Mouse (Mus musculus) skeletal muscle tissue, postnatal 0 days (tissue): Measurements from ENCODE around the gene Tmed3. TPM values are rescaled to one million over a fixed set of nuclear protein-coding genes. Genes with fewer than 3 reads are reported as not detected.

ENCODE experiments used
- polyA plus RNA-seq: library from polyadenylated mRNA; unstranded; fragments of >200 nt; fragmentation: Nextera tagmentation; extraction: Ambion mirVana; gene quantifications from 2 replicates; pipeline ENCODE4 v1.2.1, GENCODE M21; 2015

Gene Tmed3
- 85.2 and 112 TPM in 2 replicates for polyA plus RNA-seq

DNA sequence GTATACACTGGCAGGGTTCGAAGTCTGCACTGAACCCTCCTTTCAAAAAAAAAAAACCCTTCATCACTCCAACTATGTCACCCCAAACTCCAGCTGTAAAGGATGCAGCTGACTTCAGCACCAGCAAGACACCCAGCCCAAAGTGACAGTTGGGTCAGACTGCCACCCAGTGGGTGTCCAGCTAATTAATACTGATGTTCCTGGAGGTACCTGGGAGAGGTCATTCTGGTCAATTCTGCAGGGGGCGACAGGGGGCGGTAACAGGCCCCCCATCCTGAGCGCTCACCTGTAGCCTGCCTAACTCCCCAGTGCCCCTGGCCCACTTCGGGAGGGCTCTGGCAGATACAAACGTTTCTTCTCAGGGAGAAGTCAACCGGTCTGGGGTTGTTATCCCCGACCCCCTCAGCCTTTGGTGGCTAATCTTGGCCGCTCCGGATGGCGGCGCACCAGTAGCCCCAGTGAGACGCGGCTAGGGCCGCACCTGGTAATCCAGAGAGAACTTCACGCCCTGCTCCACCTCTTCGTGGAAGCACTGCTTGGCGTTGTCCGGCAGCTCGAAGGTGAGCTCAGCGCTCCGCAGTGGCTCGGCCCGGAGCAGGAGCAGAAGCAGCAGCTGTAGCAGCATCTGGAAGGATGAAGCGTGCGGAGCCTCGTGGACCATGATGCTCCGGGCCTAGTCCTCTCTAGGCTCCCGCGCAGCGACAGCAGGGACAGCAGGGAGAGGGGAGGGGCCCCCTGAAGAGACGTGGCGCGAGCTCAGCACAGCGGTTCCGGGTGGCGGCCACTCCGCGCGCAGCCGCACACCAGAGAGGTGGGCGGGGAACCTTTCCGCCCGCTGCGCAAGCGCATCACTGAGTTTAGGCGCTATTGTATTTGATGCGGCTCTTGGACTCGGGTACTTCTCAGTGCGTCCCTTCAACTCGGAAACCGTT, at the start of gene Tmed3:
Gene Tmed3, minus strand, starts transcription at position 804 of the 932 bp plus-strand sequence.

GRCm38 (mm10) chr9:89738295-89738694, 33.4 kb upstream of the Tmed3 start, which contains the start of gene Ankrd34c:
Ankrd34c (minus strand) TSS chr9:89738475.

Other genes with a start within 250 kb of the Tmed3 start
- not detected in 2 replicates for gene Minar1, start 81.9 kb downstream of the Tmed3 start, polyA plus RNA-seq
- gene Ankrd34c, start 33.4 kb upstream of the Tmed3 start, polyA plus RNA-seq = not detected in 2 replicates
- gene Rasgrf1, start 204.8 kb upstream of the Tmed3 start, polyA plus RNA-seq = 0.07 TPM in 1 of 2 replicates, not detected in the other